Mouse (Mus musculus) mouse trophoblast stem cell (cell line): Measurements from ENCODE around the gene Dvl3.

Source experiments
- in situ Hi-C, 2 experiments: fragments of 300-500 bp; cut with MseI, MboI; formaldehyde crosslinking; loops; 2 replicates in 1 of 2; 3 replicates in 1 of 2; pipeline ENCODE4 v1.15.1; 2025

Dvl3 gene

DNA sequence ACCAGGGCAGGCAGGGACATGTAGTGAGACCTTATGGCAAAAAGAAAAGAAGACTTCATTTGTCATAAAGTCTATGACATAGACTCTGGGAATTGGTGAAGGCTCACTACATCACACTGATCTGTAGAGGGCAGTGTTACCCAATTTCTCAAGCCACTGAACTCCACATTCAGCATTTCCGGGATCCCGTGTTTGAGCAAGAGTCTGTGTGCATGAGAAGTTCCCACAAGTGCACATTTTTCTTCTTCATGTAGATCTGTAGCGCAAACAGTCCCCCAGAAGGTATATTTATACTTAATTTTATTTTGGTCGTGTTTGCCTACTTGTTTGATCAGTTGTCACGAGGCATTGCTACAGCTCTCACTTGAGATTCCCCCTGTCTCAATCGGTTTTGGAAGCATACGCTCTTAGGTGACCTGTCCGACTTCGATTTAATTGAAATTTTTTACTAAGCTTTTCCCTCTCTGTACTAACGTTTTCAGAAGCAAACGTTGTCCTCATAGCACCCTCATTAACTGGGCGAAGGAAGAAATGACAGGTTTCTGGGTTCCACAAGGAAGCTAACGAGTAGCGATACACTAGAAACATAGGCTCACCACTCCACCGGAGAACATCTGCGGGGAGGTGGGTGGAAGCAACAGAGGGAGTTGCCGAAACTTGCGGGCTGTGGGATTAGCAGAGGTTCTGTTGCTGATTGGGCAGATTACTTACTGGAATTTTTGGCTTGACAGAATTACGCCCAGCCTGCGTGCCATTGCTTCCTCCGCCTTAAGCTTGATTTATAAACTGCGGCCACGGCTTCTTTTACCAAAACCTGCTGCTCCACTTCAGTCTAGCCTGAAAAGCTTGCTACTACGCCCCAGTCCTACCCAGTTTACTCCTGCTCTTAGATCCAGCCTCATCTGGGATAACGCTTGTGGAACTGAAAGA lies 19.8 kb upstream of the Dvl3 start:
- in situ Hi-C loops, result no loop called here

- in situ Hi-C loops, result no loop called here
These were observed 18.7 kb upstream of the Dvl3 start for GRCm38 (mm10) chr16:20497980-20498676.

GRCm38 (mm10) chr16:20498677-20499475 lies 17.9 kb upstream of the Dvl3 start, which contains the start of gene Eif2b5:
Gene Eif2b5, plus strand, starts transcription at chr16:20498817.
- in situ Hi-C loops, result no loop called here

GRCm38 (mm10) chr16:20506000-20506399 lies 10.8 kb upstream of the Dvl3 start:
- in situ Hi-C loops, result loop anchor here (10.0 kb wide), 1 partner anchor 139 kb away; no protein-coding TSS in a partner anchor

GRCm38 (mm10) chr16:20509349-20509748 lies 7.4 kb upstream of the Dvl3 start:
- in situ Hi-C loops, result loop anchor here (10.0 kb wide), 1 partner anchor 135 kb away; no protein-coding TSS in a partner anchor

- in situ Hi-C loops, result no loop called here
These were observed 5.4 kb upstream of the Dvl3 start for GRCm38 (mm10) chr16:20511277-20511847.

DNA sequence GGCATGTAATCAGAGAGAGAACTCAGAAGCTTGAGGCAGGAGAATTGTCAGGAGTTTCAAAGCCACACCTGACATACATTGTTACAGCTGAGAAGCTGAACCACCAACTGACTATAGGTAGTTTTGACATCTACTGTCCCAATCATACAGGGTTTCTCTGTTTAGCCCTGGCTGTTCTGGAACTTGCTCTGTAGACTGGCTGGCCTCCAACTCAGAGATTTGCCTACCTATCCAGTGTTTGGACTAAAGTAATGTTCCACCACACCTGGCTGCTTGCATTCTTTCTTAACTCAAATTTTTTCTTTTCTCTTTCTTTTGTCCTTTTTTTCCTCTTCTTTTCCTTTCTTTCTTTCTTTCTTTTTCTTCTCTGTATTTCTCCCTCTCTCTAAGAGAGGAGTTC lies 750 bp upstream of the Dvl3 start:
- in situ Hi-C loops, result no loop called here

GRCm38 (mm10) chr16:20517216-20517615 lies 434 bp downstream of the Dvl3 start:
- in situ Hi-C loops, result no loop called here

DNA sequence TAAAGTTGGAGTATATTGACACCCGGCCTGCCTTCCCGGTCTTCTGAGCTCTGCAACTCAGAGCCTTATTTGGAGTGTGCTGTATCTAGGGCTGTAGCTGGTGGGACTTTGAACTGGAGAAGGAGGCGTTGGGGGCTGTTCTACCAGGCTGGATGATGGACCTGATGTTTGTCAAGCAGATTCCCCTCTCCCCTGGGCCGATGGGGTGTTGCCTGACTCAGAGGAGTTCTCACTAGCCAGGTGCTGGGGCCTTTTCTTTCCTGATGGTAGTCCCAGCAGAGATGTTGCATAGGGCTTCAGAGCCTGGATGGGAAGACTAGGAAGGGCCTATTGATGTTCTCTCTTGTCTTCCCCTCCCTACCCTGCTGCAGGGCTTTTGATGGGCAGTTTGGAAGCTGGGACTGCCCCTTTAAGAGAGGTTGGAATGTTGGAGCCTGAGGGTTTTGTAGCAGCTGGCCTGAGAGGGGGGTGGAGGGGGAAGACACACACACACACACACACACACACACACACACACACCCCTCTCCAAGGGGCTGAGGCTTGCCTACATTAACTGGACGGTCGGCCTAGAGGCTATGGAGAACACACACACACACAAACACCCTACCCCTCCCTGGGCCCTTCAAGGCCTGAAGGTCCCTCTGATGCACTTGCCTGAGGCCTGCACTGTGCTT lies 1.1 kb downstream of the Dvl3 start:
- in situ Hi-C loops, result no loop called here

DNA sequence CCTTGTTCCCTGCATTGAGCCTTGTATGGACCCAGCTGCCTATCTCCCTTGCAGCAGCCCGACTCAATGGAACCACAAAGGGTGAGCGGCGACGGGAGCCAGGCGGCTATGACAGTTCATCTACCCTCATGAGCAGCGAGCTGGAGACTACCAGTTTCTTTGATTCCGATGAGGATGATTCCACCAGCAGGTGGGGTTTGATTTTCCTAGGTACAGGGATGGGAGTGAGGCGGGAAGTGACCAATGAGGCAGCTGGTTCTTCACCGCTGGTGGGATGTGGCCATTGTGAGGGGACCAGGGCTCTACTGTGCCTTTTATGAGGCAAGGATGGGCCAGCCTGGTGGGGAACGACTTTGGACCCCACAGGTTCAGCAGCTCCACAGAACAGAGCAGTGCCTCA lies 7.1 kb downstream of the Dvl3 start:
- in situ Hi-C loops, result no loop called here

GRCm38 (mm10) chr16:20528779-20529178 lies 12.0 kb downstream of the Dvl3 start:
- in situ Hi-C loops, result no loop called here

- in situ Hi-C loops, result no loop called here
These were observed 12.6 kb downstream of the Dvl3 start for GRCm38 (mm10) chr16:20529375-20529774.

GRCm38 (mm10) chr16:20530941-20531340 lies 14.2 kb downstream of the Dvl3 start:
- in situ Hi-C loops, result no loop called here

DNA sequence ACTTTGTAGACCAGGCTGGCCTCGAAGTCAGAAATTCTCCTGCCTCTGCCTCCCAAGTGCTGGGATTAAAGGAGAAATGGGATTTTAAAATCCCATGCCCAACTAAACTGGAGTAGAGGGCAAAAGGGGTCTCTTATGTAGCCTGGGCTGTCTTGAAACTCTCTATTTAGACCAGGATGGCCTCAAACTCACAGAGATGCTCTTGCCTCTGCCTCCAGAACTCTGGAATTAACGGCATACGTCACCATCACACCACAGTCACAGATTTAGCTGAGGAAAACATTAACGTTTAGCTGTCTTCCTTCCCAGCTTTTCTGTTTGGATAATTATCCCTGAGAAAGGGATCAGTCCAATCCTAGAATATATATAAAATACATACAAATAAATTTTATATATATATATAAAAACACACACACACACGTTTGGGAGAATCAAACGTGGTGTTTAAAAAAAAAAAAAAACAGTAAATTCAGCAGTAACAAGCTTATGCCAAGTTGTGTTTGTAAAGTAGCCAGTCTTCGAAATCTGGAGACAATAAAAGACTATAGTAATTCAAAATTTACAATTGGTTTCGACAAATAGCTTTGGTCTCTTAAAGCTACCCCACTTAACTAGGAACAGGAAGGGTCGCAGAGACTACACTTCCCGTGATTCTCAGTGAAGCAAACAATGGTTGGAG lies 18.0 kb downstream of the Dvl3 start:
- in situ Hi-C loops, result no loop called here

- in situ Hi-C loops, result no loop called here
These were observed 18.7 kb downstream of the Dvl3 start, which contains the start of gene Ap2m1 for GRCm38 (mm10) chr16:20535296-20536080. Gene Ap2m1, plus strand, starts transcription at chr16:20535478.

GRCm38 (mm10) chr16:20536081-20536665 lies 19.4 kb downstream of the Dvl3 start:
- in situ Hi-C loops, result no loop called here

GRCm38 (mm10) chr16:20537071-20537471 lies 20.3 kb downstream of the Dvl3 start:
- in situ Hi-C loops, result no loop called here

GRCm38 (mm10) chr16:20537601-20538320 lies 21.0 kb downstream of the Dvl3 start:
- in situ Hi-C loops, result no loop called here
